Mouse (Mus musculus) left cerebral cortex, adult 8-10 months (tissue): ENCODE measurements around the gene Col16a1. TPM values are rescaled to one million over a fixed set of nuclear protein-coding genes. Genes with fewer than 3 reads are reported as not detected.
A peak's percentile ranks its signal among the peaks of the same experiment; 100 is the strongest.

Source experiments
- DNase-seq, 2 experiments: peaks; one replicate each; pipeline ENCODE4 v3.0.0; 2022; ENCODE audit warnings: low spot score in 2 of 2
- total RNA-seq, 4 experiments: library from RNA; stranded (reverse); gene quantifications; 2 replicates each; pipeline ENCODE4 v1.2.4; 2022

Gene Col16a1
- total RNA-seq, 4 experiments from 2014 or later, result 14.6 to 26.0 (median 18.3) TPM

DNA sequence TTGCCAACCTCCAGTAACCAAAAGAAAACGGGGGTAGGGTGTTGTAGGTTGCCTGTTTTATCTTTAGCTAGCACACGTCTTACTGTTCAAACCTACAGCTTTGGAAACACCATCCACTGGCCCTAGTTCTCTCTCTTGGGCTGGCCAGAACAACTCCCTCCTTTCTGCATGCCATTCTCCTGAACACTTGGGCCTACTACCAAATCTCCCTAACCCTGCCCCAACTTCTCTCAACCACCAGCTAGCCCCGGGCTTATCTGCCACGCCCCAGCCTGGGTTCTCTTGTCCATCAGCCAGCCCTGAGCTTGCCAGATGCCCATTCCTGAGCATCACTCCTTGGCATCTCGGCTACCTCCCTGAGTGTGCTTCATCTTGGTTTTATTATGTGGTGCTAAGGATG lies 81.3 kb downstream of the Col16a1 start:
- DNase-seq, result no peak

DNA sequence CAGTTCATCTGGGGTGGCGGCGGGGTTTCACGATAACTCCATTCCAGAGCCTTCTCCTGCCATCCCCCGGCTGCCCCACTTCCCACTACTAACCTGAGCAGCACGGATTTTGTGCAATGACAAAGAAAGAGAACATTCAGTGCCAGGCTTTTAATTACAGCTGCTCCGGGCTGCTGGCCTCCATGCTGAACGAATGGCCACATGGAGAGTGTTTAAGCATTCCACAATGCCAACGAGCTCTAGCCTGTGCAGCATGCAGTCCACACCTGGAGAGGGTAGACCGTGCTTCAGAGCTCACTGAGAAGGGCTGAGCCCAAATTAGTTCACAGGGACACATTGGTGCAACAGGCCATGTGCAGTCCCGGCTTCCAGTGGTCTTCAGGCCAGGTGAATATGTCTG lies 82.4 kb downstream of the Col16a1 start:
- DNase-seq, result no peak

GRCm38 (mm10) chr4:130130641-130131350 lies 83.2 kb downstream of the Col16a1 start:
- no peak for DNase-seq

DNA sequence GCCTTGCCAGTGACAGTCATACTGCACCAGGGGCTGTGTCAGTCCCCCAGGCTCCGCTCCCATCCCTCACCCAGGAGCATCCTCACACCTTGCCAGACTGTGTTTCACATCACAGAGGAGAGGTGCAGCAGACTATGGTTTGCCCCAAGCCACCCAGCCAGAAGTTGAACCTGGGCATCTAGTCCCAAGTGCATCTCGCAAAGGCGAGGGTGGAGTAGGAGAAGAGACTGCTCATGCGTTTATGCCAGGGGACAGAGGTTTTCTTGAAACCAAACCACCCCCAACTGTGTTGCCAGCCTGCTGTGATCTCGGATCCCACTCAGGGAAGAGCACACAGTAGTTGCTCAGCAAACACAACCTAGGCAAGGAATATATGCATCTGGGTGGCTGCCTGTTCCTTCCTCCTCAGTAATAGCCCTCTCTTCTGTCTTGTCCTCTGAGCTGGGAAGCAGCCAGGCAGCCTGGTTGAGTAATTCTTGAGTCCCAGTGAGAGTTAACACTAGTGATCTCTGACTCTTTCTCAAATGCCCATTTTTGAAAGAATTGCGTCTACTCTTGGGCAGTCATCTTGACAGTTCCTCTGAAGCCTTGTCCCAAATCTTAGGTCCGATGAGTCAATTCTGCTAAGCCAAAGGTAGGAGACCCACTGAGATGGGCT lies 83.9 kb downstream of the Col16a1 start:
- DNase-seq, result no peak

DNA sequence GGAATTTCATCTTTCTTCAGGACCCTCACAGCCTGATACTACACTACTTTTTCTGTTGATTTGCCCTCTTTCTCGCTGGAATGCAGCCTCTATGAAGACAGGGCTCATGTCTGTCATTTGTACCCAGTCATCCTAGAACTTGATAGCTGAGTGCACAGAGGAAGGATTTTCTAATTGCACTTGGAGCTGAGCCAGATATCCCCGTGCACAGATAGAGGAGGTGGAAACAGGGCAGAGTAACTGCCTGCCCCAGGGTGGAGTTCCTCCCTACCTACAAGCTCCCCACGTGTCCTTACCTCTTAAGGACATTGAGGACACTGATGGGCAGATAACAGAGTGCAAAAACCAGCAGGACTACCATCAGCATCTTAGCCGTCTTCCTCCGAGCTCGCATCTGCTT lies 85.8 kb downstream of the Col16a1 start:
- DNase-seq, result no peak

DNA sequence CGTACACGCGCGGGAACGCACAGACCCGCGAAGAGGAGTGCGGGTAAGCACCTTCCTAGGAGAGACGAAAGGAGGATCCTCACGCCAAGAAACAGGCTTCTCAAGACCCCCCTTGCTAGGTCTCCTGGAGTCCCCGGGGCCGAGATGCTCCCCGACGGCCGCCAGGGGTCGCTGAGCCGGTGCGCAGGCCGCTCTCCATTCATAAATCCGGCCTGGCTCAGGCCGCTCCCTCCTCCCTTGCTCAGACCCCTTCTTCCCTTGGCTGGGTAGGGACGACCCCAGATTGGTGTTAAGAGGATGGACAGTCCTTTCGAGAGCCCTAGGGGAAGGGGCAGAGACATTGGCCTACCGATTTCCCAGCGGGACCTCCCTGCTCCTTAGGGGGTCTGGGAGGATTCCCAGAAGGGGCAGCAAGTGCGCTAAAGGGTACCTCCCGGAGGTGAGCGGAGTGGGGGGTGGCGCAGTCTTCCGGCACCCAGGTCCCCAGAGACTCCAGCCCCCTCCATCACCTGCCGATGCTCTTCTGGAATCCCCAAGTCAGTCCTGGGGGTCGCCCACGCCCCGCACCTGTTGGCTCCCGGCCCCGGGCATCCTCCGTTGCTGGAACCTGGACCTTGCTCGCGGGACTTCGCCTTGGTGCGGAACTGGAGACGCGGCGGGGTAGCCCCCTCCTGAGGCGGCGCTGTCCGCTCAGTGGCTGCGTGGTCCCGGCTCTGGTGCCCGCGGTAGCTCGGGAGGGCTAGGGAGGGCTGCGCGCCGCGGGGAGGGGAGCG lies 91.0 kb downstream of the Col16a1 start:
- peak in 1 of 2 experiments; percentile 42 for DNase-seq

DNA sequence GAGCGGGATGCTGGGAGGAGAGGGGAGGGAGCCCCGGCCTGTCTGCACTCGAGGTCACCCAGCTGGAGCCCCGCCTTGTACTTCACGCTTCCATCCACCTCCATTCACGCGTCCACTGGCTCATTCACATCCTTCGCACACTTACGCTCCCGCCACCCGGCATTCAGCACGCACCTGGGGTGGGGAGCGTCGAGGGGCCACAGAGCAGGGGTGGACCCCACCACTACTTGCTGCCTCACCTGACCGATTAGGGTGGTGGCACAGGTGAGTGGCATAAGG lies 91.5 kb downstream of the Col16a1 start, which contains the start of gene Hcrtr1:
Gene Hcrtr1, minus strand, starts transcription at position 146 of the 279 bp plus-strand sequence.
- DNase-seq, result no peak

DNA sequence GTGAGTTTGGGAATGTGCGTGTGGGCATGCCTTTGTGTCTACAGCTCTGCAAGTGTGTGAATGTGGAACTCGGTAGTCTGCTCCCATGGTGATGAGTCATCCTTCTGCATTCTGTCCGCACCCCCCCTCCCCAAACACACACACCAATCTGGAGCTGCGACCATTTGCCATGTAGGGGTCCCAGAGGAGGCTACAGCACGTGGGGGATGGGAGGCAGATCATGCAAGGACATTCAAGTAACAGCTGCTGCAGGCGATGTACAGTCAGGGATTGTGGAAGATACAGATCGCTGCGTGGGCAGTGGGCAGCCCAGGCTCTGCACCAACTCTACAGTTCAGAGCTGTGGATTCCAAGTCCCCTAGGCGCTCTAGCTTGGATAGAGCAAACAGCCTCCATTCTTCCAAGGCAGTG lies 93.4 kb downstream of the Col16a1 start:
- DNase-seq, result peak; percentile 33 to 71

DNA sequence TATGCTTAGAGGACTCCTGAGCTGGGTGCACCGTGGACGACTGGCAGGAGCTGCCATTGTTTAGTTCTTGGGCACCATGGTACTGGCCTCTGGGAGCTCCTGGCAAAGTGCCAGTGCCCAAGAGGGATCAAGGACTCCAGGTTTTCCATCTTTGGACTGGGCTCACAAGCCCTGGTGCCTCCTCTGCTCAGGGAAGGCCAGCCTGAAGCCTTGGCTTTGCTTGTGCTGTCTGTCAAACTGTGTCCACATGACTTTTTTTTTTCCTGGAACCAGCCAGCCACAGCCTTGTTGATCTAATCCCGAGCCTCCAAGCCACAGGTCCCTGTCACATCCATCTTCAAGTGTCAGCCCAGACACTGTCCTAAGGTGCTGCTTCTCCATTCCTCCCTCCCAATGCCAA lies 94.1 kb downstream of the Col16a1 start:
- DNase-seq, result no peak

- DNase-seq, result no peak
These were observed 100.8 kb downstream of the Col16a1 start for GRCm38 (mm10) chr4:130148405-130148804.

Other genes with a start within 250 kb of the Col16a1 start
- 100 to 1,000 TPM; 128 to 154 (median 142) TPM for gene Ptp4a2, start 236.6 kb upstream of the Col16a1 start, total RNA-seq
- under 1 TPM; 0.26 to 0.94 (median 0.68) TPM for gene Spocd1, start 118.6 kb upstream of the Col16a1 start, total RNA-seq
- gene Adgrb2, start 63.0 kb upstream of the Col16a1 start, total RNA-seq, result 100 to 1,000 TPM; 349 to 362 (median 356) TPM
- 10 to 100 TPM; 72.9 to 80.6 (median 76.1) TPM for gene Pef1, start 54.7 kb downstream of the Col16a1 start, total RNA-seq
- 1 to 10 TPM; 1.4 to 2.0 (median 1.9) TPM for gene Hcrtr1, start 91.5 kb downstream of the Col16a1 start, total RNA-seq
- 10 to 100 TPM in 1 of 4 experiments, 1 to 10 TPM in 3; 7.7 to 10.5 (median 9.0) TPM for gene Tinagl1, start 127.3 kb downstream of the Col16a1 start, total RNA-seq
- not detected for gene Gm853, start 174.6 kb downstream of the Col16a1 start, total RNA-seq
- 1 to 10 TPM; 5.0 to 7.8 (median 6.5) TPM for gene Serinc2, start 231.4 kb downstream of the Col16a1 start, total RNA-seq